7 mouse cellular contexts compared by ENCODE assay signal in the genomic region with DNA sequence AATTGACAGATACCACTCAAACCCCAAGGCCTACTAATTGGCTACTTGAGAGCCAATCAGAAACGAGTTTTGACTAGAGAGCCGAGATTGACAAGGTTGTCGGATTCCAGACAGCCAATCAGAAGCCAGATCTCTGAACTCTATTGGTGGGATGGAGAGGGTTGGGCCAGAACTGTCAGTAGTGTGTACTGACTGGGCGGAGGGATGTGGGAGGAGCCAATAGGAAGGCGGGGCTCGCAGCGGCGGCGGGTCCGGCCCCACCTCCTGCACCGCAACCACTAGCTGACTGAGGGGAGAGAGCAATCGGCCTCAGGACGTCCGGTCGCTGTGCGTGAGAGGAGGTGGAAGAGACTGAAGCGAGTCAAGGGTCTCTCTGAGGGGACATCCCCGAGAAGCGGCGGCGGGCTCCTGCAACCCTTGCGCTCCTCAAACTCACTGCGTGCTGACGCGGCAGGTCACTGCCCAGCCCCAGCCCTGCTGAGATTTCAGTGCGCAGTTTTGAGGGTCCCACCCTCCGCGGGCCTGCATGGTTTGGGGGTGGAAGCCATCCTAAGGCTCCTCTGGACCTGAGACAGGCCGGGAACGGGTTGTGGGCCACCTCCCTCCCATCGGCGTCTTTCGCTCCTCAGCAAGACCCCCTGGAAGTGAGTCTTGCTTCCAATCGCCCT. TPM values are rescaled to one million over a fixed set of nuclear protein-coding genes. Genes with fewer than 3 reads are reported as not detected.
DNase-seq lines count a peak whose midpoint lies in the region; ATAC-seq and TF ChIP-seq lines count a peak whose summit lies in the region.

Gene Hykk (plus strand): TSS at position 274 of the 668 bp plus-strand sequence.

- no peaks in the 10 kb centered on the region for H3K9me3 ChIP-seq in embryonic facial prominence, embryonic 15.5 days (replicated peaks)
- no peaks in the 10 kb centered on the region for H3K9me3 ChIP-seq in limb, embryonic 11.5 days (ENCODE audit: control insufficient read depth, low read length)
- no peaks in the 10 kb centered on the region for H3K9me3 ChIP-seq in midbrain, embryonic 13.5 days

- peak within 1 kb of the TSS; percentile 68 for H3K9ac ChIP-seq in embryonic facial prominence, embryonic 15.5 days
- H3K9ac ChIP-seq in heart, adult 2 months (ENCODE audit: low read depth, low read length), result peak within 1 kb of the TSS; percentile 90
- peak within 1 kb of the TSS; percentile 75 for H3K9ac ChIP-seq in limb, embryonic 11.5 days (ENCODE audit: low read length)
- H3K9ac ChIP-seq in midbrain, embryonic 13.5 days (replicated peaks), result peak within 1 kb of the TSS; percentile 79

- no peak for TF ChIP-seq CTCF in bone marrow macrophage, adult 2 months (IDR thresholded peaks at IDR 0.05; ENCODE audit: low read depth, low read length)
- no peak for TF ChIP-seq CTCF in heart, adult 2 months (IDR thresholded peaks at IDR 0.05)
- no peak for TF ChIP-seq CTCF in kidney, adult 2 months (conservative IDR thresholded peaks at IDR 0.05; ENCODE audit: insufficient read depth, insufficient read length, low read depth, low read length)
- no peak for TF ChIP-seq CTCF in small intestine, adult 2 months (IDR thresholded peaks at IDR 0.05; ENCODE audit: extremely low read depth, insufficient read length, insufficient replicate concordance, low read depth, low read length)

- no peaks in the 10 kb centered on the region for H3K27me3 ChIP-seq in embryonic facial prominence, embryonic 15.5 days
- H3K27me3 ChIP-seq in heart, adult 2 months (ENCODE audit: control insufficient read depth, insufficient read depth, low read length), result no peaks in the 10 kb centered on the region
- H3K27me3 ChIP-seq in kidney, adult 2 months (replicated peaks; ENCODE audit: control insufficient read depth, insufficient read depth, low read length), result no peaks in the 10 kb centered on the region
- H3K27me3 ChIP-seq in limb, embryonic 11.5 days (ENCODE audit: control insufficient read depth, insufficient read depth, low read length), result no peaks in the 10 kb centered on the region
- no peaks in the 10 kb centered on the region for H3K27me3 ChIP-seq in midbrain, embryonic 13.5 days
- H3K27me3 ChIP-seq in small intestine, adult 2 months (ENCODE audit: control insufficient read depth, insufficient read depth, low read length), result no peaks in the 10 kb centered on the region

- H3K36me3 ChIP-seq in embryonic facial prominence, embryonic 15.5 days, result peaks cover 2% of the 10 kb centered on the region
- no peaks in the 10 kb centered on the region for H3K36me3 ChIP-seq in heart, adult 2 months (ENCODE audit: control insufficient read depth, insufficient read depth, low read length)
- H3K36me3 ChIP-seq in kidney, adult 2 months (ENCODE audit: control insufficient read depth, insufficient read depth, low read length), result peaks cover 3% of the 10 kb centered on the region; the same call in 1 of the 2 replicates
- no peaks in the 10 kb centered on the region for H3K36me3 ChIP-seq in limb, embryonic 11.5 days (ENCODE audit: control insufficient read depth, insufficient read depth, low read length)
- H3K36me3 ChIP-seq in midbrain, embryonic 13.5 days, result 0 out of 2 replicates have a peak, but pooled peaks cover 2% of the 10 kb centered on the region
- no peaks in the 10 kb centered on the region for H3K36me3 ChIP-seq in small intestine, adult 2 months (ENCODE audit: control insufficient read depth, insufficient read depth, low read length)

- WGBS in embryonic facial prominence, embryonic 15.5 days, result under 1% methylated on average over 34 of the region's 34 CpGs
- WGBS in heart, adult 2 months, result under 1% methylated on average over 34 of the region's 34 CpGs
- WGBS in kidney, adult 2 months, result under 1% methylated on average over 34 of the region's 34 CpGs
- WGBS in limb, embryonic 11.5 days, result under 1% methylated on average over 34 of the region's 34 CpGs
- under 1% methylated on average over 34 of the region's 34 CpGs for WGBS in midbrain, embryonic 13.5 days
- 2% methylated on average over 34 of the region's 34 CpGs for WGBS in small intestine, adult 2 months

- no peak for TF ChIP-seq EP300 in heart, adult 2 months (IDR thresholded peaks at IDR 0.05; ENCODE audit: insufficient read depth, low read depth, low read length)

- ATAC-seq in embryonic facial prominence, embryonic 15.5 days (ENCODE audit: insufficient number of reproducible peaks, low FRiP score, low TSS enrichment, low read depth), result peak; percentile 99
- peak; percentile 100 for ATAC-seq in limb, embryonic 11.5 days (ENCODE audit: insufficient number of reproducible peaks, low FRiP score, low TSS enrichment, low read depth)
- peak; percentile 99 for ATAC-seq in midbrain, embryonic 13.5 days

- intact Hi-C loops in heart, adult 2 months (cut with DNase I), result loop anchor here (1.0 kb wide), 1 partner anchor 33 kb away; the partner anchor contains the start of genes AY074887 and Psma4

- H3K4me1 ChIP-seq in bone marrow macrophage, adult 2 months (ENCODE audit: control insufficient read depth, insufficient read depth, low read length), result no peaks in the 10 kb centered on the region
- H3K4me1 ChIP-seq in embryonic facial prominence, embryonic 15.5 days, result 0 out of 2 replicates have a peak, but pooled peaks cover 6% of the 10 kb centered on the region
- H3K4me1 ChIP-seq in heart, adult 2 months (ENCODE audit: control insufficient read depth, insufficient read depth, low read length), result peaks cover 1% of the 10 kb centered on the region; the same call in 1 of the 2 replicates
- H3K4me1 ChIP-seq in kidney, adult 2 months (ENCODE audit: control insufficient read depth, insufficient read depth, low read length), result peaks cover 4% of the 10 kb centered on the region; the same call in 1 of the 2 replicates
- no peaks in the 10 kb centered on the region for H3K4me1 ChIP-seq in limb, embryonic 11.5 days (ENCODE audit: control insufficient read depth, insufficient read depth, low read length)
- H3K4me1 ChIP-seq in midbrain, embryonic 13.5 days (replicated peaks), result peaks cover 6% of the 10 kb centered on the region
- H3K4me1 ChIP-seq in small intestine, adult 2 months (ENCODE audit: control insufficient read depth, insufficient read depth, insufficient read length, low read length), result peaks cover 13% of the 10 kb centered on the region

- H3K4me3 ChIP-seq in bone marrow macrophage, adult 2 months (ENCODE audit: insufficient read depth, low read length), result peak within 1 kb of the TSS; percentile 53
- H3K4me3 ChIP-seq in embryonic facial prominence, embryonic 15.5 days (replicated peaks), result peak within 1 kb of the TSS; percentile 72
- peak within 1 kb of the TSS; percentile 58 for H3K4me3 ChIP-seq in heart, adult 2 months
- peak within 1 kb of the TSS; percentile 94 for H3K4me3 ChIP-seq in kidney, adult 2 months (ENCODE audit: insufficient read depth, low read depth, low read length)
- peak within 1 kb of the TSS; percentile 66 for H3K4me3 ChIP-seq in limb, embryonic 11.5 days (ENCODE audit: low read depth, low read length)
- peak within 1 kb of the TSS; percentile 70 for H3K4me3 ChIP-seq in midbrain, embryonic 13.5 days (replicated peaks)
- peak within 1 kb of the TSS; percentile 82 for H3K4me3 ChIP-seq in small intestine, adult 2 months (ENCODE audit: low read depth, low read length)

- DNase-seq in heart, adult 2 months, result peak; percentile 88 to 90
- peak; percentile 98 for DNase-seq in kidney, adult 2 months
- peak; percentile 90 for DNase-seq in limb, embryonic 11.5 days (ENCODE audit: low spot score)

- H3K4me2 ChIP-seq in embryonic facial prominence, embryonic 15.5 days (replicated peaks), result peak within 1 kb of the TSS; percentile 91
- H3K4me2 ChIP-seq in limb, embryonic 11.5 days (ENCODE audit: low read depth, severe bottlenecking), result peak within 1 kb of the TSS; percentile 84
- peak within 1 kb of the TSS; percentile 92 for H3K4me2 ChIP-seq in midbrain, embryonic 13.5 days (replicated peaks)

- H3K79me2 ChIP-seq in heart, adult 2 months (replicated peaks; ENCODE audit: control insufficient read depth, insufficient read depth, low read length), result no peaks in the 10 kb centered on the region

- no peak within 1 kb of the TSS for H3K27ac ChIP-seq in bone marrow macrophage, adult 2 months (ENCODE audit: insufficient read depth, low read depth, low read length)
- H3K27ac ChIP-seq in embryonic facial prominence, embryonic 15.5 days (replicated peaks), result peak within 1 kb of the TSS; percentile 82
- peak within 1 kb of the TSS; percentile 67 for H3K27ac ChIP-seq in heart, adult 2 months
- H3K27ac ChIP-seq in kidney, adult 2 months (ENCODE audit: insufficient read depth, low read depth, low read length), result peak within 1 kb of the TSS; percentile 98
- H3K27ac ChIP-seq in limb, embryonic 11.5 days (replicated peaks; ENCODE audit: low read depth, low read length), result no peak within 1 kb of the TSS
- H3K27ac ChIP-seq in midbrain, embryonic 13.5 days, result peak within 1 kb of the TSS; percentile 60
- H3K27ac ChIP-seq in small intestine, adult 2 months (ENCODE audit: insufficient read depth, low read depth, low read length), result no peak within 1 kb of the TSS

- TF ChIP-seq POLR2A in bone marrow macrophage, adult 2 months (IDR thresholded peaks at IDR 0.05; ENCODE audit: borderline replicate concordance, low read depth, low read length), result no peak
- TF ChIP-seq POLR2A in heart, adult 2 months (IDR thresholded peaks at IDR 0.05; ENCODE audit: insufficient read depth, low read depth, low read length), result peak; percentile 71
- TF ChIP-seq POLR2A in kidney, adult 2 months (IDR thresholded peaks at IDR 0.05; ENCODE audit: low read depth, low read length), result peak; percentile 91
- peak; percentile 15; the same call in 1 of the 2 replicates for TF ChIP-seq POLR2A in small intestine, adult 2 months (IDR thresholded peaks at IDR 0.05; ENCODE audit: low read depth, low read length)

RNA-seq across cellular contexts. Expression of gene Hykk, which starts in this region (rescaled TPM):
- 0.47 and 0.78 TPM in 2 replicates for polyA plus RNA-seq in bone marrow macrophage, adult 2 months (2012; ENCODE audit: insufficient read depth, insufficient read length, missing spikeins)
- 4.7 and 5.4 TPM in 2 replicates for polyA plus RNA-seq in embryonic facial prominence, embryonic 15.5 days (2015; fragmentation: Nextera tagmentation; extraction: Ambion mirVana)
- 1 to 10 TPM in 1 of 2 experiments, under 1 TPM in 1; 0.99 to 1.1 TPM for total RNA-seq in heart, adult 2 months (2021)
- 0.55 and 1.1 TPM in 2 replicates for polyA plus RNA-seq in heart, adult 2 months (2012; rRNA removed)
- 31.2 and 39.7 TPM in 2 replicates for polyA plus RNA-seq in kidney, adult 2 months (2012; rRNA removed)
- 4.6 and 5.3 TPM in 2 replicates for polyA plus RNA-seq in limb, embryonic 11.5 days (2014; fragmentation: Nextera tagmentation; extraction: Ambion mirVana)
- polyA plus RNA-seq in midbrain, embryonic 13.5 days (2015; fragmentation: Nextera tagmentation; extraction: Ambion mirVana), result 2.9 and 3.0 TPM in 2 replicates
- polyA plus RNA-seq in small intestine, adult 2 months (2012; rRNA removed), result 0.23 and 0.30 TPM in 2 replicates

Comparison
In these comparisons a context has a peak if more than half of its experiments do, and no peak if none do; other contexts are left out.
1. H3K27ac ChIP-seq: peak in embryonic facial prominence, embryonic 15.5 days (single experiment), heart, adult 2 months (single experiment), kidney, adult 2 months (single experiment) and midbrain, embryonic 13.5 days (single experiment); none in bone marrow macrophage, adult 2 months (single experiment), limb, embryonic 11.5 days (single experiment) and small intestine, adult 2 months (single experiment).
2. Peak in every context shown above with its lines, with median percentiles within 50 percentile points of each other: H3K4me3 ChIP-seq, ATAC-seq, H3K4me2 ChIP-seq, H3K9ac ChIP-seq and DNase-seq.